Mouse (Mus musculus) lung, embryonic 15.5 days (tissue): ENCODE results near the gene Bmp2k. TPM values are rescaled to one million over a fixed set of nuclear protein-coding genes. Genes with fewer than 3 reads are reported as not detected.
A peak's percentile ranks its signal among the peaks of the same experiment; 100 is the strongest.

ENCODE experiments used
- ATAC-seq: fragments of 200-750 bp; cut with Nextera tagmentation; 2 replicates; pipeline ENCODE4 v1.8.0; 2017; ENCODE audit warnings: moderate number of reproducible peaks, borderline replicate concordance; ENCODE audit not compliant: low FRiP score, low TSS enrichment; ENCODE audit errors: extremely low read depth
- H3K27ac ChIP-seq: fragments of 300-500 bp; sonication (generic); 2 replicates; pipeline ENCODE4 v1.5.1; 2015; ENCODE audit warnings: moderate library complexity, mild to moderate bottlenecking, inconsistent platforms
- H3K27me3 ChIP-seq: fragments of 300-500 bp; sonication (generic); 2 replicates; pipeline ENCODE4 v1.6.1; 2015; ENCODE audit warnings: inconsistent platforms
- H3K36me3 ChIP-seq: fragments of 300-500 bp; sonication (generic); 2 replicates; pipeline ENCODE4 v1.6.1; 2015; ENCODE audit warnings: inconsistent platforms
- H3K4me1 ChIP-seq: fragments of 300-500 bp; sonication (generic); 2 replicates; pipeline ENCODE4 v1.6.1; 2015; ENCODE audit warnings: inconsistent platforms
- H3K4me2 ChIP-seq: fragments of 300-500 bp; sonication (generic); 2 replicates; pipeline ENCODE4 v1.6.1; 2015; ENCODE audit warnings: inconsistent platforms, mild to moderate bottlenecking, moderate library complexity
- H3K4me3 ChIP-seq: fragments of 300-500 bp; sonication (generic); 2 replicates; pipeline ENCODE4 v1.5.1; 2015; ENCODE audit warnings: mild to moderate bottlenecking, inconsistent platforms
- H3K9ac ChIP-seq: fragments of 300-500 bp; sonication (generic); 2 replicates; pipeline ENCODE4 v1.6.1; 2015; ENCODE audit warnings: inconsistent platforms
- H3K9me3 ChIP-seq: fragments of 300-500 bp; sonication (generic); 2 replicates; pipeline ENCODE4 v1.6.1; 2016; ENCODE audit warnings: inconsistent platforms
- WGBS: fragments of 180-500 bp; shearing (Covaris S2); methylation state at CpG from one replicate; pipeline ENCODE4 v1.1.7; 2015; 5-methylcytosine and 5-hydroxymethylcytosine counted together
- polyA plus RNA-seq: library from polyadenylated mRNA; unstranded; fragments of >200 nt; fragmentation: Nextera tagmentation; extraction: Ambion mirVana; gene quantifications from 2 replicates; pipeline ENCODE4 v1.2.1, GENCODE M21; 2015

The Bmp2k gene
- polyA plus RNA-seq, 1 experiment from 2014 or later = 11.2 TPM

DNA sequence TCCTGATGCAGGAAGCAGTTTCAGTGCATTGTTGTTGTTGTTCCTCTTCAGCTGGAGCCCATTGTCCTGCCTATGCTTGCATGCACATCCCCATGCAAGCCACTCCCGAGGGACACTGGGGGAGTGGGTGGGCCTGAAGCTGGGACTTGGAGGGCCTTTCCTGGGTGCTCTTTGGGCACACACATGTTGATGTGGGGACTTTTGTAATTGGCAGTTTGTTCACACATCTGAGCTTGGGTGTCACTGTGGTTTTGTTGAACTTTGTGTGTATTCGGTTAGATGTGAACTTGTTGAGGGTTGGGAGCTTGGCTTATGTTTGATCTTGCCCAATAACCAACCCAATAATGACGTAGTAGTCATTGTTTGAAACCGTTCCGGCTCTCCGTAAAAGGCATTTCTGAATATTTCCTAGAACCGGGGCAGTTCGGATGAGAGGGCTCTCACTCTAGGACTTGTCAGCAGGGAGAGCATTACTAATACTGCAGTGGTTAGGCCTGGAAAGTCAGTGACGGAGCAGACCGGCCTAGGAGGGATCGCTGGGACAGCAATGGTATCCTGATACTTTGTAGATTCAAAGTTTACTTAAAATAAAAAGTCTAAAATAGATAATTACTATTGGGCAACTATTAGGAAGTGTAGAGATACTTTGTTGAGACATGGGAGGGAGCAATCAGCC is 78.1 kb downstream of the Bmp2k start:
- 88% methylated on average over 11 of the region's 11 CpGs for WGBS
- Histone ChIP-seq H3K9me3 (no peaks in the 10 kb centered on the region), H3K27ac (no peak overlapping the region), H3K4me1 (no peaks in the 10 kb centered on the region), H3K36me3 (no peaks in the 10 kb centered on the region), H3K9ac (no peak overlapping the region), H3K4me2 (no peak overlapping the region), H3K27me3 (no peaks in the 10 kb centered on the region), H3K4me3 (no peak overlapping the region)
- ATAC-seq = no peak

DNA sequence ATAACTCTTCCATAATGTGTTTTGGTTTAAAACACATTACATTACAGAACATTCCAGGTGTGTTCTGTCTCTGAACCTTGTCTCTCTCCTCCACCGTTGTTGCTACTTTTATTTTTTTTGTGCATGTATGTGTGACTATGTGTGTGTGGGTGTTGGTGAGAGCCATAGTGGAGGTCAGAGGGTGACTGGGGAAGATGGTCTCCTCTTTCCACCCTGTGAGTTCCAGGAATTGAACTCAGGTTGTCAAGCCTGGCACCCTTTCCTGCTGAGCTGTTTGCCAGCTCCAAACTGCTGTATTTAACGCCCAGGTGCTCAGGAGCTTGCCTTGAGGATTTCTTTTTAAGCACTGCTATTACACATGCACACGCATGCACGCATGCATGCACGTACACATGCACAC is 78.7 kb downstream of the Bmp2k start:
- H3K4me2 ChIP-seq = no peak overlapping the region
- 89% methylated on average over 5 of the region's 5 CpGs for WGBS
- H3K36me3 ChIP-seq = no peaks in the 10 kb centered on the region
- H3K9me3 ChIP-seq = no peaks in the 10 kb centered on the region
- H3K27me3 ChIP-seq = no peaks in the 10 kb centered on the region
- H3K27ac ChIP-seq = no peak overlapping the region
- no peak overlapping the region for H3K4me3 ChIP-seq
- no peak for ATAC-seq
- no peaks in the 10 kb centered on the region for H3K4me1 ChIP-seq
- no peak overlapping the region for H3K9ac ChIP-seq

DNA sequence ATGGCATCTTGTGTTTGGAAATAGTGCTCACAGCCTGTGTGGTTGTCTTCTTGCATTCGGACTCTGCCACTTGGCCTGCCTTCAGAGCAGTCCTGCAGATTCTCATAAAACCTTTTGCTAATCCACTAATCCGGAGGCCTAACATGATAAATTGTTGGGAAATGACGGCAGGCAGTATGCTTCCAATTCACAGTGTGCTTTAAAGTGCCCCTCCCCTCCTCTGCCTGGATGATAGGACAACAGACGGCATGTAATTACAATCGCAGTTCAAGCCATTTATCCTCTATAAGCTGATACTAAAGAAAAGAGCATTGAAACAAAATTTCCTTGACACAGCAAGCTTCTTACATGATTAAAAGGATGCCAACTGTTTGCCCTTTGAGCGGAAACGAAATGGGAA is 80.2 kb downstream of the Bmp2k start:
- Histone ChIP-seq H3K4me2 (no peak overlapping the region), H3K9ac (no peak overlapping the region), H3K36me3 (no peaks in the 10 kb centered on the region), H3K4me3 (no peak overlapping the region), H3K27me3 (no peaks in the 10 kb centered on the region), H3K27ac (no peak overlapping the region), H3K9me3 (no peaks in the 10 kb centered on the region), H3K4me1 (no peaks in the 10 kb centered on the region)
- WGBS = 66% methylated on average over 7 of the region's 7 CpGs
- ATAC-seq = no peak

GRCm38 (mm10) chr5:97078641-97079040 is 81.2 kb downstream of the Bmp2k start:
- 59% methylated on average over 5 of the region's 5 CpGs for WGBS
- no peak overlapping the region for H3K27ac ChIP-seq
- no peaks in the 10 kb centered on the region for H3K27me3 ChIP-seq
- no peaks in the 10 kb centered on the region for H3K4me1 ChIP-seq
- H3K36me3 ChIP-seq = no peaks in the 10 kb centered on the region
- no peak overlapping the region for H3K9ac ChIP-seq
- H3K9me3 ChIP-seq = no peaks in the 10 kb centered on the region
- H3K4me3 ChIP-seq = no peak overlapping the region
- no peak for ATAC-seq
- no peak overlapping the region for H3K4me2 ChIP-seq

GRCm38 (mm10) chr5:97081481-97081880 is 84.0 kb downstream of the Bmp2k start:
- H3K27me3 ChIP-seq = no peaks in the 10 kb centered on the region
- 57% methylated on average over 3 of the region's 3 CpGs for WGBS
- no peak overlapping the region for H3K4me3 ChIP-seq
- no peak overlapping the region for H3K4me2 ChIP-seq
- no peaks in the 10 kb centered on the region for H3K36me3 ChIP-seq
- no peak for ATAC-seq
- no peak overlapping the region for H3K27ac ChIP-seq
- H3K9ac ChIP-seq = no peak overlapping the region
- no peaks in the 10 kb centered on the region for H3K4me1 ChIP-seq
- H3K9me3 ChIP-seq = no peaks in the 10 kb centered on the region

GRCm38 (mm10) chr5:97083701-97084100 is 86.2 kb downstream of the Bmp2k start:
- Histone ChIP-seq H3K27me3 (no peaks in the 10 kb centered on the region), H3K4me2 (no peak overlapping the region), H3K27ac (no peak overlapping the region), H3K36me3 (peaks cover 11% of the 10 kb centered on the region), H3K9me3 (no peaks in the 10 kb centered on the region), H3K4me3 (no peak overlapping the region), H3K4me1 (no peaks in the 10 kb centered on the region), H3K9ac (no peak overlapping the region)
- no peak for ATAC-seq
- WGBS = 72% methylated on average over 6 of the region's 6 CpGs

DNA sequence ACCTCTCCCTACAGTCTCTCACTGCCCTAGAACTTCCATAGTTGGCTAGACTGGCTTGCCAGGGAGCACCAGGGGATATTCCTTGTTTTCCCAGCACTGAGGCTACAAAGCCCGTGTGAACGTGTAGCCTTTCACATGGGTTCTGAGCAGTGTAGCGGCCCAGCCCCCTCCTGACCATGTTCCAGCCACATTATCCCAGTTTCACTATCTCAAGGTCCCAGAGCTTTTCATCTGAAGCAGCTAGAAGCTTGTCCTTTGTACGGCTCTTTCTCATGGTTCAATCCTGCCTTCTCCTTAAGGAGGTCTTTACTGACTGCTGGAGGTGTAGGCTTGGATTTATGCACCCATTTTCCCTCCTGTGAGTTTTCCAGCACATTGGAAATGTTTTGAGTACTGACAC is 87.1 kb downstream of the Bmp2k start:
- H3K27me3 ChIP-seq = no peaks in the 10 kb centered on the region
- 92% methylated on average over 4 of the region's 4 CpGs for WGBS
- no peaks in the 10 kb centered on the region for H3K4me1 ChIP-seq
- H3K9ac ChIP-seq = no peak overlapping the region
- no peak overlapping the region for H3K27ac ChIP-seq
- no peak overlapping the region for H3K4me3 ChIP-seq
- peaks cover 11% of the 10 kb centered on the region for H3K36me3 ChIP-seq
- no peak for ATAC-seq
- H3K9me3 ChIP-seq = no peaks in the 10 kb centered on the region
- H3K4me2 ChIP-seq = no peak overlapping the region

DNA sequence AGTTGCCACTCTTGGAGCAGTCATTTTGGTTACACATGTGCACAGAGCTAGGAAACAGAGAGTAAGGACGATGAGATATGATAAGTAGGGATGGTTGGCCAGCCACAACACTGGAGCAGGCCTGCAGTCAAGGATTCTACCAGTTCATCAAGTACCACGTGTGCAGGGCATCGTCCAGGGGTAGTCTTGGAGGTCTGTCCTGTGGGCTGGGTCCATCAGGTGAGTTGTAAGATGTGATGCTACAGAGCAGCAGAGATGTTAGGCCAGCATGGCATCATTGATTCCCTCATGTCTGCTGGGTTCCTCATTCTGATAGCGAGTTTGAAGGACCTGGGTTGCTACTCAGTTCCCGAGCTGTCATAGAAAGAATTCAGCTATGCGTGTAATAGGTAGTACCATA is 87.6 kb downstream of the Bmp2k start:
- Histone ChIP-seq H3K4me3 (no peak overlapping the region), H3K4me1 (peaks cover 3% of the 10 kb centered on the region; the same call in 1 of the 2 replicates), H3K9ac (no peak overlapping the region), H3K36me3 (peaks cover 11% of the 10 kb centered on the region), H3K9me3 (no peaks in the 10 kb centered on the region), H3K4me2 (no peak overlapping the region), H3K27ac (no peak overlapping the region), H3K27me3 (no peaks in the 10 kb centered on the region)
- ATAC-seq = no peak
- WGBS = 90% methylated on average over 6 of the region's 6 CpGs

GRCm38 (mm10) chr5:97087030-97087630 is 89.6 kb downstream of the Bmp2k start:
- peak; percentile 57; the same call in 1 of the 2 replicates for ATAC-seq
- Histone ChIP-seq H3K9me3 (no peaks in the 10 kb centered on the region), H3K4me1 (peaks cover 4% of the 10 kb centered on the region; the same call in 1 of the 2 replicates), H3K9ac (no peak overlapping the region), H3K4me3 (no peak overlapping the region), H3K4me2 (no peak overlapping the region), H3K27ac (no peak overlapping the region), H3K36me3 (peaks cover 11% of the 10 kb centered on the region), H3K27me3 (no peaks in the 10 kb centered on the region)
- 79% methylated on average over 24 of the region's 24 CpGs for WGBS

DNA sequence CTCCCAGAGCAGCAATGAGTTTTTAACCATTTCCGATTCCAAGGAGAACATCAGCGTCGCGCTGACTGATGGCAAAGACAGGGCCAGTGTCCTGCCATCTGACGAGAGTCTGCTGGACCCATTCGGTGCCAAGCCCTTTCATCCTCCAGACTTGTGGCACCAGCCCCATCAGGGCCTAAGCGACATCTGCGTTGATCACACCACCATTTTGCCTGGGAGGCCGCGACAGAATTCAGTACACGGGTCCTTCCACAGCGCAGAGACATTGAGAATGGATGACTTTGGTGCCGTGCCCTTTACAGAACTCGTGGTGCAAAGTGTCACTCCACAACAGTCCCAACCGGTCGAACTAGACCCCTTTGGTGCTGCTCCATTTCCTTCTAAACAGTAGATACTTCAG is 90.3 kb downstream of the Bmp2k start:
- ATAC-seq = no peak
- peaks cover 4% of the 10 kb centered on the region; the same call in 1 of the 2 replicates for H3K4me1 ChIP-seq

GRCm38 (mm10) chr5:97088231-97088630 is 90.7 kb downstream of the Bmp2k start:
- H3K9ac ChIP-seq = no peak overlapping the region
- H3K27ac ChIP-seq = no peak overlapping the region
- no peak overlapping the region for H3K4me3 ChIP-seq
- ATAC-seq = no peak
- WGBS = 61% methylated on average over 6 of the region's 6 CpGs
- H3K4me1 ChIP-seq = peaks cover 4% of the 10 kb centered on the region; the same call in 1 of the 2 replicates
- no peak overlapping the region for H3K4me2 ChIP-seq
- no peaks in the 10 kb centered on the region for H3K27me3 ChIP-seq
- H3K9me3 ChIP-seq = no peaks in the 10 kb centered on the region
- peaks cover 11% of the 10 kb centered on the region for H3K36me3 ChIP-seq

More for the DNA sequence above, 90.3 kb downstream of the Bmp2k start:
- Histone ChIP-seq H3K36me3 (peaks cover 11% of the 10 kb centered on the region), H3K4me2 (no peak overlapping the region), H3K27ac (no peak overlapping the region), H3K9ac (no peak overlapping the region), H3K27me3 (no peaks in the 10 kb centered on the region), H3K4me3 (no peak overlapping the region), H3K9me3 (no peaks in the 10 kb centered on the region)
- WGBS = 79% methylated on average over 16 of the region's 16 CpGs

- H3K9me3 ChIP-seq = no peaks in the 10 kb centered on the region
- H3K4me2 ChIP-seq = no peak overlapping the region
- H3K4me1 ChIP-seq = peaks cover 4% of the 10 kb centered on the region; the same call in 1 of the 2 replicates
- no peaks in the 10 kb centered on the region for H3K27me3 ChIP-seq
- peaks cover 11% of the 10 kb centered on the region for H3K36me3 ChIP-seq
- H3K9ac ChIP-seq = no peak overlapping the region
- ATAC-seq = no peak
- no peak overlapping the region for H3K27ac ChIP-seq
- 85% methylated on average over 3 of the region's 3 CpGs for WGBS
- no peak overlapping the region for H3K4me3 ChIP-seq
These were observed 91.9 kb downstream of the Bmp2k start for GRCm38 (mm10) chr5:97089426-97089825.
